Mouse (Mus musculus): ENCODE results near the gene H2-K1. TPM values are rescaled to one million over a fixed set of nuclear protein-coding genes. Genes with fewer than 3 reads are reported as not detected.

H2-K1 gene
- polyA plus RNA-seq, 1 experiment from 2014 or later: 18.3 TPM

DNA sequence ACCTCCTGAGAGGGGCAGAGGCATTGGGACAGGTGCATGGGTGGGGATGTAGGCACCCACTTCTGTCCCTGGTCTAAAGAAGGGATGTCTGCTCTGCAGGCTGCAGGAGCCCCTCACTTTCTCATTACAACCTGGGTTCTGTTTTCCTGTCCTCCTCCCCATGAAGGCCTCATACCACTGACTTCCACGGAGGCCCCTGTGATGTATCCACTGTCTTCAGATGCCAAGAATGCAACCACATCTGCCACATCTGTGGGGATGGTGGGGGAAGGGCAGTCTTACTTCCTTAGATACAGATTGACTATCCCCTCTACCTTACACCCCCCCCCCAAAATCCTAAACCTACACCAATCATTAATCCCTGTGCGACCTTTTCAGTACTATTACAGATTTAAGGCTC, 26.1 kb upstream of the H2-K1 start:
- Histone ChIP-seq H3K9ac (peak overlapping the region; percentile 91; the same call in 1 of the 2 replicates), H3K9me3 (replicated peaks) (no peaks in the 10 kb centered on the region), H3K4me2 (peak overlapping the region; percentile 95), H3K4me3 (peak overlapping the region; percentile 75; the same call in 1 of the 2 replicates), H3K36me3 (peaks cover 41% of the 10 kb centered on the region), H3K27me3 (replicated peaks) (no peaks in the 10 kb centered on the region), H3K27ac (ENCODE audit: poor library complexity, severe bottlenecking) (no peak overlapping the region), H3K4me1 (replicated peaks) (peaks cover 58% of the 10 kb centered on the region)
- ATAC-seq (ENCODE audit: insufficient number of reproducible peaks, low FRiP score): no peak
- WGBS: 42% methylated on average over 2 of the region's 2 CpGs

DNA sequence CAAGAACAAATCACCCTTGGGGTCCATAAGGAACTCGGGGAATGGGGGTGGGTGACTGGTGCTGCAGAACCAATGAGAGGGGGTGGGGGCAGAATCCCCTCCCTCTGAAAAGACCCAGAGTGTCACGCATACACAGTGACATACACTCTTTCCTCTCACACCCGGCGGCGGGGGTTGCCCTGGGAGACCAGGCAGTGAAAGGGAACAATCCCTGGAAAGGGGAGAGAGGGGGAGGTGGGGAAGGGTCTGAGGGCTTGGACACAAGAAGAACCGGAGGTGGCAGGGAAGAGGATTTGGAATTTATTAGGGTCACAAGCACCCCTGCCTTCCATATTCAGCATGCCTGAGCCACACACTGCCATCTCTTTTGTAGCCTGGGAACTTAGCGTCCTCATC, 25.6 kb upstream of the H2-K1 start:
- H3K4me1 ChIP-seq (replicated peaks): peaks cover 58% of the 10 kb centered on the region
- 21% methylated on average over 7 of the region's 7 CpGs for WGBS
- 0 out of 2 replicates have a peak, but pooled peaks cover under 1% of the 10 kb centered on the region for H3K9me3 ChIP-seq (replicated peaks)
- ATAC-seq (ENCODE audit: insufficient number of reproducible peaks, low FRiP score): no peak
- no peaks in the 10 kb centered on the region for H3K27me3 ChIP-seq (replicated peaks)
- no peak overlapping the region for H3K27ac ChIP-seq (ENCODE audit: poor library complexity, severe bottlenecking)
- peak overlapping the region; percentile 75 for H3K4me3 ChIP-seq
- H3K9ac ChIP-seq: peak overlapping the region; percentile 91
- H3K36me3 ChIP-seq: peaks cover 45% of the 10 kb centered on the region
- H3K4me2 ChIP-seq: peak overlapping the region; percentile 95

DNA sequence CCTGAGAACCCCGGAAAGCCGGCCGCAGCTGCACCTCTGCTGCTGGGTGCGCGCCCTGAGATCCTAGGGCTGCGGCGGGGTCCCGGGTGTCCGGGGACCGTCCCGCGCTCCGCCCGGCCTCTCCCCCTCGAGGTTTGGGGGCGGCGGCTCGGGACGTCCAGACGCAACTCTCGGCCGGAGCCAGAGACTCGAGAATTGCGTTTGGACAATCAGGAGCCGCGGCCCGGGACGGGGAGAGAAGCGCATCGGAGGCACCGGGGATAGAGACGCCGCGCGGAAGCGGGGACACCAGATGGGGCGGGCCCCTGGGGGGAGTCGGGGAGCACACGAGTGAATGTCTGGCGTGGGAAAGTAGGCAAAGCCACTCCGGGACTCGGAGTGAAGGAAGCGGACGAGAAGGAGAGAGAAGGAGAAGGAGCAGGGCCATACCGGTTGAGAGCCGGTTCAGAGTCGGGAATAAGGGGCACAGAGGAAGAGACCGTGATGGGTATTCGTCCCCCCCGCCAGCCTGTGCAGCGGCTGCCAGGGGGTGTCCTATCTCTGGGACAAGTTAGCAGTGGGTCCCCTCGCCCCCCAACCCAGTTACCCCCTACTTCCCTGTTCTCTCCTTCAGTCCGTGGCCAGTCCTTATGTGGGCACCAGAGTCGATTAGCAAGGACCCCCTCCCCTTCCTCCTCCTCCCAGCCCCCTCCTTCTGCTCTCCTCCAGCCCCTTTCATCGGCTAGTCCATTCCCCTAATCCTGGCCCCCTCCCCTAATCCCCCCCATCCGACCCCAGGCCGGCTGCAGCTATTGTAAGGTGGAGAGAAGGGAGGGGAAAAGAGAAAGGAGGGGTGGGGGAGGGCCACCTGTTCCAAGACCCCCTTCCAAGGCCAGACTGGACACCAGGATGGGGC, 25.0 kb upstream of the H2-K1 start:
- H3K27me3 ChIP-seq (replicated peaks): no peaks in the 10 kb centered on the region
- ATAC-seq (ENCODE audit: insufficient number of reproducible peaks, low FRiP score): 0 out of 2 replicates have a peak, but pooled peaks have one; percentile 6
- peak overlapping the region; percentile 93 for H3K27ac ChIP-seq (ENCODE audit: poor library complexity, severe bottlenecking)
- peaks cover 5% of the 10 kb centered on the region; the same call in 1 of the 2 replicates for H3K9me3 ChIP-seq (replicated peaks)
- H3K9ac ChIP-seq: peak overlapping the region; percentile 91
- H3K4me2 ChIP-seq: peak overlapping the region; percentile 95
- H3K36me3 ChIP-seq: peaks cover 48% of the 10 kb centered on the region
- peak overlapping the region; percentile 75 for H3K4me3 ChIP-seq
- peaks cover 52% of the 10 kb centered on the region for H3K4me1 ChIP-seq (replicated peaks)
- WGBS: under 1% methylated on average over 57 of the region's 57 CpGs

DNA sequence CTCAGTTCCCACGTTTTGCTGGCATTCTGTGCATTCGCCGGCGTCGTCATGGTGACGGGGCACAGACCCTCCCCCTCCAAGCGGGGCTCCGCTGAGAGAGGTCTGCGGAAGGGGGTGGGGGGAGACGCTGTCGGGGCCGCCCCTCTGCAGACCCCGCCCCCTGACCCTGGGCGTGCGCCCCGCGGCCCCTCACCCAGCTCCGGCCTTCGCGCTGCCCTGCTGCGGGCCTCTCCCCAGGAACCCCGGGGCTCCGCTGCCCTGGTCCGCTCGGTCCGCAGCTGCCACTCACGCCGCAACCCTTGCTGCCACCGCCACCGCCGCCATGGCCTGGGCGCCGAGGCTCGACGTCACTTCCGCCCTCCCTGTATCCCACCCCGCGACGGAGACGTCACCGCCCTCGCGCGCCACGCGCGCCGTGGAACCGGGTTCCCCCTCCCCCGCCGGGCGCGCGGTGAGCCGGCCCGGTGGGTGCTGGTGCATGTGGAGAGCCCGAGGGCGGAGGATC, 24.2 kb upstream of the H2-K1 start, which contains the start of gene Ring1:
Gene Ring1, minus strand, starts transcription at position 364 of the 505 bp plus-strand sequence.
- WGBS: 0% methylated on average over 50 of the region's 58 CpGs
- peaks cover 45% of the 10 kb centered on the region for H3K36me3 ChIP-seq
- peak within 1 kb of the TSS; percentile 75 for H3K4me3 ChIP-seq
- peaks cover 44% of the 10 kb centered on the region for H3K4me1 ChIP-seq (replicated peaks)
- peak within 1 kb of the TSS; percentile 91 for H3K9ac ChIP-seq
- H3K27ac ChIP-seq (ENCODE audit: poor library complexity, severe bottlenecking): peak within 1 kb of the TSS; percentile 93
- H3K9me3 ChIP-seq (replicated peaks): peaks cover 13% of the 10 kb centered on the region
- ATAC-seq (ENCODE audit: insufficient number of reproducible peaks, low FRiP score): peak; percentile 77
- peak within 1 kb of the TSS; percentile 95 for H3K4me2 ChIP-seq
- no peaks in the 10 kb centered on the region for H3K27me3 ChIP-seq (replicated peaks)

DNA sequence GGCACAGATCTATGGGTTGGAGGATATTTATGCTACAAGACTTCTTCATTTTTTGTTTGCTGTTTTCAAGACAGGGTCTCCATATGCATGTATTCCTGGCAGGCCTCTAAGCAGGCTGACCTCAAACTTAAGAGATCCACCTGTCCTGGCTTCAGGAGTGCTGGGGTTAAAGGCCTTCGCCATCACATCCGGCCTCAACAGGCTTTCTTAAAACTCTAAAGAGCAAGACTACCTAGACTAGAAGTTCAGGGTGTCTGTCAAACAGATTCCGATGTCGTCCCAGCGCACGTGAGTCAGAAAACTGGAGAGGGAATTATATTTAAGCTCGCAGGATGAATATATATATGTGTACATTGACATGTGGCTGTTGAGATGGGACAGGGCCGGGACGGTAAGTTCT, 23.5 kb upstream of the H2-K1 start:
- Histone ChIP-seq H3K9ac (peak overlapping the region; percentile 91), H3K4me2 (peak overlapping the region; percentile 95), H3K27ac (ENCODE audit: poor library complexity, severe bottlenecking) (no peak overlapping the region), H3K27me3 (replicated peaks) (no peaks in the 10 kb centered on the region), H3K9me3 (replicated peaks) (peaks cover 17% of the 10 kb centered on the region), H3K4me3 (peak overlapping the region; percentile 75), H3K36me3 (peaks cover 38% of the 10 kb centered on the region), H3K4me1 (replicated peaks) (peaks cover 37% of the 10 kb centered on the region)
- 61% methylated on average over 9 of the region's 9 CpGs for WGBS
- no peak for ATAC-seq (ENCODE audit: insufficient number of reproducible peaks, low FRiP score)

DNA sequence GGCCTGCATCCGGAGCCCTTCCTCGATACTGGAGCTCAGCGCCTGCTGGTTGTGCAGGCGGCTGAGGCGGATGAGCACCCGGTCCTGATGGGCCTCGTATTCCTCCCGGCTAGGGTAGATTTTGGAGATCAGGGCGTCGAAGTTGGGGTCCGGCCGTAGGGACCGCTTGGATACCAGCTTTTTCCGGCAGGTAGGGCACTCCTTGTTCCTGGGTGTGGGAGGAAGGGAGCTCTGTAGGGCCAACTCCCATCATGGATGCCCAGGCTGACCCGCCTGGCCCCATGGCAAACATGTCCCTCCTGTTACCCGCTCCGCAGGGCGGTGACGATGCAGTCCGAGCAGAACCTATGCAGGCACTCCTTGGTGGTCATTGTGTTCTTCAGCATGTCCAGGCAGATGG, 22.8 kb upstream of the H2-K1 start:
- Histone ChIP-seq H3K36me3 (peaks cover 33% of the 10 kb centered on the region), H3K9me3 (replicated peaks) (peaks cover 17% of the 10 kb centered on the region), H3K4me3 (no peak overlapping the region), H3K4me1 (replicated peaks) (peaks cover 30% of the 10 kb centered on the region), H3K4me2 (no peak overlapping the region), H3K27me3 (replicated peaks) (no peaks in the 10 kb centered on the region), H3K27ac (ENCODE audit: poor library complexity, severe bottlenecking) (no peak overlapping the region), H3K9ac (no peak overlapping the region)
- ATAC-seq (ENCODE audit: insufficient number of reproducible peaks, low FRiP score): no peak
- 94% methylated on average over 20 of the region's 20 CpGs for WGBS

DNA sequence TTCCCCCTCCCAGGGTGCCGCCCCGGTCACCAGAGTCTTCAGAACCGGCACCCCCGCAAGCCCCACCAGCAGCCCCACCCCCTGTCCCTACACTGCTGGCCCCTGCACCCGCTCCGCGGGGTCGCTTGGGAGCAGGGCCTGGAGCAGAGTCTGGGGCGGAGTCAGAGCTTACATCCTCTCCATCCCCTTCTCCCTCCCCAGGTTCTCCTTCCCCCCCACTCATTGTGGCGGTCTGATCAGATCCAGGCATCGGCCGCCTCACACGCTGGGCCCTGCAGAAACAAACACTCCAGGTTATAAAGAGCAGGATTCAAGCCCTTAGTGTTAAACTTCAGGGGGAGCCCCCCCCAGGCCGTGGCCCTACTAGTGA, 22.3 kb upstream of the H2-K1 start:
- peaks cover 17% of the 10 kb centered on the region for H3K9me3 ChIP-seq (replicated peaks)
- H3K4me2 ChIP-seq: no peak overlapping the region
- H3K4me1 ChIP-seq (replicated peaks): peaks cover 29% of the 10 kb centered on the region
- no peak overlapping the region for H3K4me3 ChIP-seq
- no peak for ATAC-seq (ENCODE audit: insufficient number of reproducible peaks, low FRiP score)
- H3K9ac ChIP-seq: no peak overlapping the region
- no peaks in the 10 kb centered on the region for H3K27me3 ChIP-seq (replicated peaks)
- no peak overlapping the region for H3K27ac ChIP-seq (ENCODE audit: poor library complexity, severe bottlenecking)
- H3K36me3 ChIP-seq: peaks cover 33% of the 10 kb centered on the region
- WGBS: 86% methylated on average over 14 of the region's 14 CpGs

DNA sequence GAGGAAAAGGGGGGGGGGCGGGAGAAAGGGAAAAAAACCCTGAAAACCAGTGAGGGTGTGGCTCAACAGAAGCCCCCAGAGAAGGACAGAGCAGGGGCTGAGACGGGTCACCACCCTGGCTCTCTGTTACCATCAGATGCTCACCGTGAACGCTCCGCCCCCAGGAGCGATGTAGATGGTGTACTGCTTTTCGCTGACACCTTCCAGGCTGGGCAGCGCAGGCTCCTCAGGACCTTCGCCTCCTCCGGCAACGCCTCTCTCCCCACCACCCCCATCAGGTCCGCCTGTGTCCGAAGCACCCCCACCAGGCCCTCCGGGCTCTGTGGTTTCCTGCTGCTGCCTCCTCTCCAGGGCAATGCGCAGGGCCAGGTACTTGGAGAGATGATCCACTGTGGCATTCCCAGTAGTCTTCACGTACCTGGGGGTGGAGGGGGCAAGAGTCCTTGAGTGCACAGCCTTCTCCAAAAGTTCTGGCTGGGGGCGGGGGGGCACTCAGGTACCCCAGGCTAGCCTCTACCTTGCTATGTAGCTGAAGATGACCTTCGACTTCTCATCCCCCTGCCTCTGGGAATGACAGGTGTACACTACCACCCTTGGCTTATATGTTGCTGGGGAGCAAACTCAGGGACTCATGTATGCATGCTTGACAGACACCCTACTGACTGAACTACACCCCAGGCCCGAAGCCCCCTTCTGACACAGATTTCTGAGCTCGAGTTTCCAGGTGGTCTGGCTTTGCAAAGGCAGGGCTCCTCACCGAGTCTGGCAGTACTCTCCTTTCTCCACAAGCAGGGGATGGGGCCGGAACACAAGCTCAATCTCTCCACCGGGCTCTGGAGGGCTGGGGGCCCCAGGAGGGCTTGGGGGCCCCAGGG, 21.6 kb upstream of the H2-K1 start:
- ATAC-seq (ENCODE audit: insufficient number of reproducible peaks, low FRiP score): no peak
- peaks cover 17% of the 10 kb centered on the region for H3K9me3 ChIP-seq (replicated peaks)
- peaks cover 23% of the 10 kb centered on the region for H3K4me1 ChIP-seq (replicated peaks)
- no peak overlapping the region for H3K27ac ChIP-seq (ENCODE audit: poor library complexity, severe bottlenecking)
- no peaks in the 10 kb centered on the region for H3K27me3 ChIP-seq (replicated peaks)
- peaks cover 33% of the 10 kb centered on the region for H3K36me3 ChIP-seq
- 91% methylated on average over 23 of the region's 23 CpGs for WGBS
- H3K4me2 ChIP-seq: no peak overlapping the region
- H3K9ac ChIP-seq: no peak overlapping the region
- no peak overlapping the region for H3K4me3 ChIP-seq

DNA sequence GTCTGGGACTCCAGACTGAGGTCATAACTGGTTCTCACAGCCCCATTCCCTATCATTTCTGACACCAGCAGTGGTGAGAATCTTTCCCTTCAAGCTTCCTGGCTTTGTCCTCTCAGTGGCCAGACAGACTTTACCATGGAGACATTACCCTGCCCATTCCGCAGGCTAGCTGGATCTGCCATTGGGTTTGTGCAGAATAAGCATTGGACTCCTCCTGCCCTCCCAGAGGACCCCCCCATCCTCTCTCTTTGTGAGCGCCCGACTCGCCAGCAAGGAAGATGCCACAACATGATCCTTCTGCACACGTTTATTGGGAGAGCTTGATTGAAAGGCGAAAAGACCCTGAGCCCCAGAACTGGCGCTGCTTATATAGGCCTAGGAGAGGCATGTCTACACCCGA, 13.3 kb upstream of the H2-K1 start:
- Histone ChIP-seq H3K4me1 (replicated peaks) (no peaks in the 10 kb centered on the region), H3K9me3 (replicated peaks) (peaks cover 4% of the 10 kb centered on the region; the same call in 1 of the 2 replicates), H3K9ac (no peak overlapping the region), H3K36me3 (no peaks in the 10 kb centered on the region), H3K4me3 (no peak overlapping the region), H3K27ac (ENCODE audit: poor library complexity, severe bottlenecking) (no peak overlapping the region), H3K4me2 (no peak overlapping the region), H3K27me3 (replicated peaks) (0 out of 2 replicates have a peak, but pooled peaks cover 3% of the 10 kb centered on the region)
- 85% methylated on average over 8 of the region's 8 CpGs for WGBS
- ATAC-seq (ENCODE audit: insufficient number of reproducible peaks, low FRiP score): no peak

DNA sequence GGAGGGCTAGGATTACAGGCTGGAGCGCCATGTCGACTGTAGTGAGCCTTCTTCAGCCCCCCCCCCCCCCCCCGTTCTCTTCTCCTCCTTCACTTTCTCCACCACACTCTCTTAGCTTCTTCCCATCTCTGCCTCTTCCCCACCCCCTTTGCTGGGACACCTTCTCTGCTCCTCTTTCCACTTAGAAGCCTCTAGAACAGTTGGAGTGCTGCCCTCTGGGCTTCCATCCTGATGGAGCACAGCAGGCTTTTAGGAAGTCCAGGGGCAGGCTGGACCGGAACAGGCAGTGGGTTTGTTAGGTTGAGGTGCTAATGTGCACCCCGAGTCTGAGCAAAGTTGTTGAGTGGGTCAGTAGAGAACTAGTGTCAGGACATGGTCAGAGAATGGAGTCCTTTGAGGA, 10.0 kb upstream of the H2-K1 start:
- Histone ChIP-seq H3K4me3 (no peak overlapping the region), H3K27me3 (replicated peaks) (peaks cover 8% of the 10 kb centered on the region; the same call in 1 of the 2 replicates), H3K9me3 (replicated peaks) (peaks cover 9% of the 10 kb centered on the region), H3K4me2 (no peak overlapping the region), H3K4me1 (replicated peaks) (no peaks in the 10 kb centered on the region), H3K9ac (no peak overlapping the region), H3K36me3 (no peaks in the 10 kb centered on the region), H3K27ac (ENCODE audit: poor library complexity, severe bottlenecking) (no peak overlapping the region)
- ATAC-seq (ENCODE audit: insufficient number of reproducible peaks, low FRiP score): no peak
- WGBS: 64% methylated on average over 5 of the region's 5 CpGs

DNA sequence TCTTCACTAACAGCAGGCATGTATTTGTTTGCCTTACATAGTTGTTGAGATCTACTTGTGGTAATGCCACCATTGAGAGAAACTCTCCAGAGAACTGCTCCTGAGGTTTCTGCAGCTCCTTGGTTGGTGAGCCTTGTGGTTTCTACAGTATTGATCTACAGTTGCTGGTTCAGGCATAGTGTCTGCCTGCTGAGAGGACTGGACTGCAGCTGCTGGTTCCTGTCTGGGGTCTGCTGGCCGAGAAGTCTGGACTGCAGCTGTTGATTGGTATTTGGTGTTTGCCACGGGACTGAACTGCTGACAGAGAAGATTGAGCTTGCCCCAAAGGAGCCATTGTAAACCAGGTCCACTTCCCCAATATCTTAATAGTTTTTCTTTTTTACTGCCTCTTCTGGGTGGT, 6.4 kb upstream of the H2-K1 start:
- no peak for ATAC-seq (ENCODE audit: insufficient number of reproducible peaks, low FRiP score)

More for the DNA sequence above, 6.4 kb upstream of the H2-K1 start:
- WGBS: 34% methylated on average over 2 of the region's 2 CpGs
- no peak overlapping the region for H3K4me3 ChIP-seq
- peaks cover 6% of the 10 kb centered on the region; the same call in 1 of the 2 replicates for H3K9me3 ChIP-seq (replicated peaks)
- no peak overlapping the region for H3K27ac ChIP-seq (ENCODE audit: poor library complexity, severe bottlenecking)
- no peaks in the 10 kb centered on the region for H3K4me1 ChIP-seq (replicated peaks)
- H3K4me2 ChIP-seq: no peak overlapping the region
- no peaks in the 10 kb centered on the region for H3K36me3 ChIP-seq
- no peak overlapping the region for H3K9ac ChIP-seq
- H3K27me3 ChIP-seq (replicated peaks): peaks cover 14% of the 10 kb centered on the region
